Mouse (Mus musculus) liver, postnatal 0 days (tissue): ENCODE measurements around the gene Meis3.

Experiments
- CTCF ChIP-seq: sonication (generic); IDR thresholded peaks from 2 replicates; pipeline ENCODE4 v1.5.1; 2016; ENCODE audit warnings: antibody characterized with exemption, low read depth
- EP300 ChIP-seq: IDR thresholded peaks from 2 replicates; pipeline ENCODE4 v1.6.1; 2016; ENCODE audit warnings: antibody characterized with exemption, low read depth, mild to moderate bottlenecking

- TF ChIP-seq EP300 (no peak), CTCF (no peak)
These were observed 18.8 kb downstream of the Meis3 start for GRCm38 (mm10) chr7:16193702-16194101.
